Mouse (Mus musculus) brain, adult 10 weeks (tissue): ENCODE results near the gene Gm21800. TPM values are rescaled to one million over a fixed set of nuclear protein-coding genes. Genes with fewer than 3 reads are reported as not detected.

ENCODE experiments used
- polyA plus RNA-seq: library from polyadenylated mRNA; stranded (reverse); fragments of 350-450 nt; fragmentation: Illumina TruSeq; extraction: RNeasy Lipid Tissue Mini Kit (QIAGEN cat#74804); gene quantifications from one replicate; pipeline ENCODE4 v1.2.3, GENCODE M21; 2015; ENCODE audit warnings: low read depth, low replicate concordance

Gene Gm21800
- polyA plus RNA-seq = not detected

DNA sequence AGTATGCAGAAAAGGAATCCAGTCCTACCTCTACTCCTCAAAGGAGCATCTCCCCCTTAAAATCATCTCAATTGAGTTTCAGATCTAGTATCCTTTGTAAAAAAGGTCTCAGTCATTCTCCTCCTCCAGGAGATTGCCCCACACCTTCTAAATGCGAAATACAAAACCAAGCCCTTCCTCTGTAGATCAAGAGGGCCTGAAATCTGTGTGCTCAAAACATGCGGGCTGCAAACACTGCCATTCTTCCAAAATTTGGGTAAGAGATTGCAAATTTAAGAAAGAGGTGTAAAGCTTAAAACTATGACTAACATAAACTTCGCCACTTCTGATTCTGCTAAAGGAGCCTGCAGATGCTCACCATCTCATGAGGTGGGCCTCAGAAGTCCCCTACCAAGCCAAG is at the start of gene Gm21800:
TSS of gene Gm21800 (plus strand) at position 301 of the 400 bp plus-strand sequence.

